Mouse (Mus musculus) left cerebral cortex, postnatal 36 days (tissue): Measurements from ENCODE around the gene Ly6g6f. TPM values are rescaled to one million over a fixed set of nuclear protein-coding genes. Genes with fewer than 3 reads are reported as not detected.
"Not testable (repeated sequence)": the region's sequence is repeated elsewhere in the genome, so short reads cannot be mapped to it uniquely, and the experiment has no call there.

Source experiments
- DNase-seq, 2 experiments: peaks; one replicate each; pipeline ENCODE4 v3.0.0; 2021 to 2022; ENCODE audit warnings: low spot score in 2 of 2, mixed read lengths in 1 of 2
- intact Hi-C: fragments of 180-260 bp; cut with DNase I; formaldehyde crosslinking; loops from one replicate; pipeline ENCODE4 v1.15.1; 2025
- total RNA-seq, 2 experiments: library from RNA; stranded (reverse); gene quantifications; 2 replicates each; pipeline ENCODE4 v1.2.3; 2021

The Ly6g6f gene
- total RNA-seq = not detected

GRCm38 (mm10) chr17:35085208-35085865 is at the start of gene Ly6g6f:
Gene Ly6g6f, minus strand, starts transcription at chr17:35085610.
- intact Hi-C loops = no loop called here

GRCm38 (mm10) chr17:35134801-35135590 is 49.6 kb upstream of the Ly6g6f start, which contains the start of gene Bag6:
Gene Bag6, plus strand, starts transcription at chr17:35135178.
- intact Hi-C loops = loop anchor here (1.0 kb wide), 1 partner anchor 29 kb away; the partner anchor contains the start of gene Prrc2a
- DNase-seq = peak; percentile 96

More at GRCm38 (mm10) chr17:35085208-35085865, at the start of gene Ly6g6f:
- no peak for DNase-seq

- intact Hi-C loops = no loop called here
- no peak for DNase-seq
Observed at GRCm38 (mm10) chr17:35133517-35133916, 48.1 kb upstream of the Ly6g6f start.

- no peak for DNase-seq
- intact Hi-C loops = no loop called here
Observed at GRCm38 (mm10) chr17:35132174-35132560, 46.8 kb upstream of the Ly6g6f start.

- intact Hi-C loops = no loop called here
Observed at GRCm38 (mm10) chr17:35131500-35132173, 46.2 kb upstream of the Ly6g6f start, which contains the start of gene Apom. Gene Apom, minus strand, starts transcription at chr17:35132050.

GRCm38 (mm10) chr17:35131038-35131437 is 45.6 kb upstream of the Ly6g6f start:
- DNase-seq = no peak
- intact Hi-C loops = no loop called here

More at GRCm38 (mm10) chr17:35131500-35132173, 46.2 kb upstream of the Ly6g6f start, which contains the start of gene Apom:
- DNase-seq = no peak

- intact Hi-C loops = no loop called here
- no peak for DNase-seq
Observed at GRCm38 (mm10) chr17:35128996-35129395, 43.6 kb upstream of the Ly6g6f start.

GRCm38 (mm10) chr17:35127017-35127416 is 41.6 kb upstream of the Ly6g6f start:
- DNase-seq = no peak
- intact Hi-C loops = no loop called here

- DNase-seq = peak; percentile 69 to 78
- intact Hi-C loops = no loop called here
Observed at GRCm38 (mm10) chr17:35126206-35126611, 40.8 kb upstream of the Ly6g6f start, which contains the start of gene D17H6S53E. Gene D17H6S53E, plus strand, starts transcription at chr17:35126373.

GRCm38 (mm10) chr17:35125578-35125977 is 40.2 kb upstream of the Ly6g6f start:
- no peak for DNase-seq
- intact Hi-C loops = no loop called here

- no peak for DNase-seq
- intact Hi-C loops = no loop called here
Observed at GRCm38 (mm10) chr17:35125081-35125480, 39.7 kb upstream of the Ly6g6f start.

GRCm38 (mm10) chr17:35124261-35124896 is 39.0 kb upstream of the Ly6g6f start:
- intact Hi-C loops = loop anchor here (5.0 kb wide), 2 partner anchors 102 to 113 kb away; partner anchors contain the start of gene Nfkbil1
- not testable (repeated sequence) for DNase-seq

GRCm38 (mm10) chr17:35123287-35123686 is 37.9 kb upstream of the Ly6g6f start:
- intact Hi-C loops = loop anchor here (5.0 kb wide), 2 partner anchors 101 to 114 kb away; partner anchors contain the start of gene Nfkbil1

GRCm38 (mm10) chr17:35121871-35122303 is 36.5 kb upstream of the Ly6g6f start, which contains the start of gene Csnk2b:
Gene Csnk2b, minus strand, starts transcription at chr17:35122053.
- intact Hi-C loops = loop anchor here (5.0 kb wide), 2 partner anchors 100 to 115 kb away; partner anchors contain the start of gene Nfkbil1
- peak; percentile 67 to 69 for DNase-seq

More at GRCm38 (mm10) chr17:35123287-35123686, 37.9 kb upstream of the Ly6g6f start:
- DNase-seq = not testable (repeated sequence)

GRCm38 (mm10) chr17:35121143-35121799 is 35.9 kb upstream of the Ly6g6f start, which contains the start of gene Gpank1:
Gene Gpank1, plus strand, starts transcription at chr17:35121455.
- intact Hi-C loops = loop anchor here (5.0 kb wide), 2 partner anchors 99 to 116 kb away; partner anchors contain the start of gene Nfkbil1
- DNase-seq = peak; percentile 98

- intact Hi-C loops = loop anchor here (5.0 kb wide), 2 partner anchors 98 to 117 kb away; partner anchors contain the start of gene Nfkbil1
- DNase-seq = no peak
Observed at GRCm38 (mm10) chr17:35120745-35121142, 35.3 kb upstream of the Ly6g6f start.

- intact Hi-C loops = no loop called here
Observed at GRCm38 (mm10) chr17:35115046-35116019, 29.9 kb upstream of the Ly6g6f start, which contains the start of gene Ly6g5b. Gene Ly6g5b, minus strand, starts transcription at chr17:35115428.

More at GRCm38 (mm10) chr17:35115046-35116019, 29.9 kb upstream of the Ly6g6f start, which contains the start of gene Ly6g5b:
- DNase-seq = no peak
